Mouse (Mus musculus) ES-Bruce4 (cell line): ENCODE results near the gene Tnf.

Experiments
- CTCF ChIP-seq: IDR thresholded peaks from one replicate; pipeline ENCODE4 v1.8.1; 2011; ENCODE audit warnings: low read depth, low read length
- POLR2A ChIP-seq: IDR thresholded peaks from one replicate; pipeline ENCODE4 v1.8.1; 2011; ENCODE audit warnings: low read length; ENCODE audit not compliant: insufficient read depth

- TF ChIP-seq POLR2A (no peak), CTCF (no peak)
These were observed 42.2 kb downstream of the Tnf start for GRCm38 (mm10) chr17:35159638-35160037.
